Mouse (Mus musculus): ENCODE measurements around the gene Thumpd1. TPM values are rescaled to one million over a fixed set of nuclear protein-coding genes. Genes with fewer than 3 reads are reported as not detected.

Thumpd1 gene
- 53.8 and 56.4 TPM in 2 replicates for polyA plus RNA-seq (2015; fragmentation: Nextera tagmentation; extraction: Ambion mirVana)

DNA sequence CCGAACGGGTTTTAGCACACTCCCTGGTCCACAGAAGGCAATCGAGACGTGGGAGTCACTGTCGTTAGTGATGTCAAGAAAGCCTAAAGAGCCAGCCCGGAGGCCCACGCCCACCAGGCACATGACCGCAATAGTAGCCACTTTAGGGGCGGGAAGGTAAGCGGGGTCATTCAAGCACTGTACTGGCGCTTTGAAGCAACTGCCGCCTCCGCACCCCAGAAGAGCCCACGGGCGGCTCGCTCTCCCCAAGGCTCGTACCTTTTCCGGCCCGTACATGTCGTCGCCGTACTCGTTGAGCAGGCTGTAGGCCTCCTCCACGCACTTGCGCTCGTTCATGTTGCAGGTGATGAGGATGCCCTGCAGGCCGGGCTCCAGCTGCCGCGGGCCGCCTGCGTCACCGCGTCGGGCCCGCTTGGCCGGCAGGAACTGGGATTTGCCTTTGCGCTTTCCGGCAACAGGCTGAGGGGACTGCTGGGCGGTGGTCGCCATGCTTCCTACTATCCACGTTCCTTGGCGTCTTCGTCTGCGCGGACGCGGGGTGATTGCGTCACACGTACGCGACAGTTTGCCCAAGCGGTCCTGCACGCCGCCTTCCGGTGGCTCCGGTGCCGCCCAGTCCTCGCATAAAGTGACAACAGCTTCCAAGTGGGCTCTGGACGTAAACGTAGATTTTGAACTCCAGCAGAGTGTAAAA lies at the start of gene Thumpd1:
Gene Thumpd1, minus strand, starts transcription at position 546 of the 694 bp plus-strand sequence.
- H3K9me3 ChIP-seq (ENCODE audit: control insufficient read depth, low read length): no peaks in the 10 kb centered on the region
- H3K4me1 ChIP-seq (ENCODE audit: control insufficient read depth, insufficient read depth, low read length): peaks cover 5% of the 10 kb centered on the region; the same call in 1 of the 2 replicates
- peak within 1 kb of the TSS; percentile 68 for H3K27ac ChIP-seq (ENCODE audit: low read length)
- H3K36me3 ChIP-seq (ENCODE audit: control insufficient read depth, insufficient read depth, low read length): peaks cover 12% of the 10 kb centered on the region
- H3K9ac ChIP-seq (ENCODE audit: low read depth, low read length): peak within 1 kb of the TSS; percentile 87
- no peaks in the 10 kb centered on the region for H3K27me3 ChIP-seq (replicated peaks; ENCODE audit: control insufficient read depth, insufficient read depth, low read length)
- H3K4me2 ChIP-seq (ENCODE audit: low read depth, low read length): peak within 1 kb of the TSS; percentile 85
- peak; percentile 96 for ATAC-seq
- under 1% methylated on average over 60 of the region's 60 CpGs for WGBS
- H3K4me3 ChIP-seq (ENCODE audit: low read length): peak within 1 kb of the TSS; percentile 95

DNA sequence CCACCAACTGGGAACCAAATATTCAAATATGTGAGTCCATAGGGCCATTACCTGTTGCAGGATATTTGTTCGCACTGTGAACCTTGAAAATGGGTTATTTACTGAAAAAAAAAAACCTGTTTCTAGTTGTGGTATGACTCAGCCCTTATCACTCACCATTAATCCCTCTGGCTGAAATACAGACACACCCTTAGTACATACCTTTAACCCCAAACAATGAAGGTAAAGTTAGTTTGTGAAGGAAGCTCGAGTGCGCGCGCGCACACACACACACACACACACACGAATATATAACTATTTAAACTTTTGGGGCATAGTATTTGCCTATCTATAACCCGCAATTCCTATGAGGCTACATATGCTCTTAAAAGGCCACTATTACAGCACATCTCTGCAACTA lies 49.3 kb upstream of the Thumpd1 start:
- Histone ChIP-seq H3K4me3 (ENCODE audit: low read length) (no peak overlapping the region), H3K27ac (ENCODE audit: low read length) (peak overlapping the region; percentile 65; the same call in 1 of the 2 replicates), H3K36me3 (ENCODE audit: control insufficient read depth, insufficient read depth, low read length) (no peaks in the 10 kb centered on the region), H3K4me1 (ENCODE audit: control insufficient read depth, insufficient read depth, low read length) (0 out of 2 replicates have a peak, but pooled peaks cover 4% of the 10 kb centered on the region), H3K27me3 (replicated peaks; ENCODE audit: control insufficient read depth, insufficient read depth, low read length) (no peaks in the 10 kb centered on the region), H3K9ac (ENCODE audit: low read depth, low read length) (no peak overlapping the region), H3K9me3 (ENCODE audit: control insufficient read depth, low read length) (no peaks in the 10 kb centered on the region), H3K4me2 (ENCODE audit: low read depth, low read length) (no peak overlapping the region)
- peak; percentile 84 for ATAC-seq
- 62% methylated on average over 8 of the region's 8 CpGs for WGBS

DNA sequence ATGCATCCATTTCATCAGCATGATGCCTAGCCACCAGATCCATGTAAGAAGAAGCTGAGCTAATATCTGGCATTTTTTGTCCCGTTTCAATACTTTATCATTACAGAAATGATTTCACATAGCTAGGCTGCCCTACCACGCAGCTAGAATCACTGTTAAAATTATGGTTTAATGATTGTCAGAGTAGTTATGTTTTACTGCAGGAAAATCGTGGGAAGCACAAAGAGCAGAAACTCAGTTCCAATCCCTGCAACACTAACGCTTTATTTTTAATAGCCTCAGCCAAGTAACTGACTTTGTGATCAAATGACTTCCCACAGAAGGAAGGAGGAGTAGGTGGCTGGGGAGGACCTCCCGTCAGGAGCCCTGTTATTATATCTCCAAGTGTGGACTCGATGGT lies 46.4 kb upstream of the Thumpd1 start:
- 58% methylated on average over 6 of the region's 6 CpGs for WGBS

DNA sequence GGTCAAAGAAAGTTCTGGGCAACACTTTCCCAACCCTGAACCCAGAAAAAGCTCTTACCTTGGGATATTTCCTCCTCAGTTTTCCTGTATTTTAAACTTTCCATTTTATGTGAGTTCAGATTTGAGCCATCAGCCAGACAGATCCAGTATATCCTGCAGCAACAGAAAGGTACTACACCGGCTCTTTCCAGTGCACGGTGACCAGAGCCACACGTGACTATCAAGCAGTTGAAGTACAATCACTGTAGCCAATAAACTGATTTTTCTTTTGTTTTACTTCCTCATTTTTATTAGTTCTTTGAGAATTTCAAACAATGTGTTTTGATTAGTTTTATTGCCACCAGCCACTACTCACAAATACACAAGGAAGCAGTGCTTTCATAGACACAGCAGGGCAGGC lies 43.8 kb upstream of the Thumpd1 start:
- Histone ChIP-seq H3K4me3 (ENCODE audit: low read length) (no peak overlapping the region), H3K4me1 (ENCODE audit: control insufficient read depth, insufficient read depth, low read length) (peaks cover 9% of the 10 kb centered on the region; the same call in 1 of the 2 replicates), H3K27ac (ENCODE audit: low read length) (peak overlapping the region; percentile 46), H3K36me3 (ENCODE audit: control insufficient read depth, insufficient read depth, low read length) (no peaks in the 10 kb centered on the region), H3K9ac (ENCODE audit: low read depth, low read length) (no peak overlapping the region), H3K27me3 (replicated peaks; ENCODE audit: control insufficient read depth, insufficient read depth, low read length) (no peaks in the 10 kb centered on the region), H3K4me2 (ENCODE audit: low read depth, low read length) (no peak overlapping the region), H3K9me3 (ENCODE audit: control insufficient read depth, low read length) (no peaks in the 10 kb centered on the region)
- 73% methylated on average over 3 of the region's 3 CpGs for WGBS
- ATAC-seq: peak; percentile 80

More for the DNA sequence above, 46.4 kb upstream of the Thumpd1 start:
- Histone ChIP-seq H3K27me3 (replicated peaks; ENCODE audit: control insufficient read depth, insufficient read depth, low read length) (no peaks in the 10 kb centered on the region), H3K4me3 (ENCODE audit: low read length) (no peak overlapping the region), H3K9me3 (ENCODE audit: control insufficient read depth, low read length) (no peaks in the 10 kb centered on the region), H3K36me3 (ENCODE audit: control insufficient read depth, insufficient read depth, low read length) (no peaks in the 10 kb centered on the region), H3K27ac (ENCODE audit: low read length) (peak overlapping the region; percentile 60), H3K4me2 (ENCODE audit: low read depth, low read length) (peak overlapping the region; percentile 11; the same call in 1 of the 2 replicates), H3K4me1 (ENCODE audit: control insufficient read depth, insufficient read depth, low read length) (0 out of 2 replicates have a peak, but pooled peaks cover 4% of the 10 kb centered on the region), H3K9ac (ENCODE audit: low read depth, low read length) (no peak overlapping the region)
- ATAC-seq: peak; percentile 36

DNA sequence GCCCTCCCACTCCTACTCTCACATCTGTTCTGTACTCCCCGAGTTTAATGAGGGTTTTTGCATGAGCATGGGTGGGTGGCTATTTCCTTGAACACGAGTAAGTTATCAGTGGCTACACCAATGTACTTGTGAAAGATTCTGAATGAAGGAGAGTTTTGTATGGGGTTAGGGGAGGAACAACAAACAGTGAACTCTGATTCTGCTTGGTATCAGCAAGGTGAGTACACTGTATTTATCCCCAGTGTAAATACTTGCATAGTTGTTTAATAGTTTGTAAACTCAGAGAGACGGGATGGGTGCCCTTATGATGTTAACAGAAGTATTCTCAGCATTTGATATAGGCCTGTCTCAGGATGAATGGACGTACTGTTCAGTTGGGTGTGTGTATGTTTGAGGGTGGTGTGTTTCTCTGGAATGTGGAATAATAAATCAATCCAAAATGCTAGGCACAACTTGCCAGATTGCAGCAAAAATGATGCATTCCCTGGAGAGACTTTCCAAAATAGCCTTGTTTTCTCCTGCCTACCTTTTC lies 41.6 kb upstream of the Thumpd1 start:
- H3K4me3 ChIP-seq (ENCODE audit: low read length): no peak overlapping the region
- H3K27me3 ChIP-seq (replicated peaks; ENCODE audit: control insufficient read depth, insufficient read depth, low read length): no peaks in the 10 kb centered on the region
- no peak overlapping the region for H3K27ac ChIP-seq (ENCODE audit: low read length)
- no peak for ATAC-seq
- H3K9ac ChIP-seq (ENCODE audit: low read depth, low read length): no peak overlapping the region
- H3K4me1 ChIP-seq (ENCODE audit: control insufficient read depth, insufficient read depth, low read length): peaks cover 9% of the 10 kb centered on the region; the same call in 1 of the 2 replicates
- WGBS: 30% methylated on average over 4 of the region's 4 CpGs
- H3K4me2 ChIP-seq (ENCODE audit: low read depth, low read length): no peak overlapping the region
- no peaks in the 10 kb centered on the region for H3K9me3 ChIP-seq (ENCODE audit: control insufficient read depth, low read length)
- H3K36me3 ChIP-seq (ENCODE audit: control insufficient read depth, insufficient read depth, low read length): no peaks in the 10 kb centered on the region

DNA sequence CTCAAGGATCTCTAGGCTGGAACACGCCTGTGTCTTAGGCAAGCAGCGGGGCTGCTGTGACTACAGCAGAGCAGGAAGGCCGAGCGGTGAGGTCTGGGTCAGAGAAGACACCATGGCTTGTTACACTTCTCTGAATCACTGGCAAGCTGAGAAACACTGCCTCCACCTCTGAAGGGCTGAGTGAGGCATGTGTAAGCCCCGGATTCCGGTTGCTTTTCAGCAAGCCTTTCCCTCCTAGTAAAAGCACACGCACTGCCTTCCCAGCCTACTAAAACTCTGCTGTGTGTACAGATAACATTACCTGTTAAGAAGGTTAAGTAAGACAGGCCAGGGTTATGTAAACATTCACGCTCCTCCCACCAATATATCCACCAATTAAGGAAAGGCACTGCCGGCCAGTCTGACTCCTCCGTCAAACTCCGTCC lies 39.9 kb upstream of the Thumpd1 start, which contains the start of gene Acsm3:
Gene Acsm3, plus strand, starts transcription at position 397 of the 425 bp plus-strand sequence.
- no peaks in the 10 kb centered on the region for H3K27me3 ChIP-seq (replicated peaks; ENCODE audit: control insufficient read depth, insufficient read depth, low read length)
- H3K9me3 ChIP-seq (ENCODE audit: control insufficient read depth, low read length): no peaks in the 10 kb centered on the region
- peak within 1 kb of the TSS; percentile 49 for H3K9ac ChIP-seq (ENCODE audit: low read depth, low read length)
- peak within 1 kb of the TSS; percentile 19 for H3K4me3 ChIP-seq (ENCODE audit: low read length)
- peaks cover 5% of the 10 kb centered on the region; the same call in 1 of the 2 replicates for H3K4me1 ChIP-seq (ENCODE audit: control insufficient read depth, insufficient read depth, low read length)
- H3K36me3 ChIP-seq (ENCODE audit: control insufficient read depth, insufficient read depth, low read length): no peaks in the 10 kb centered on the region
- peak within 1 kb of the TSS; percentile 54 for H3K27ac ChIP-seq (ENCODE audit: low read length)
- ATAC-seq: peak; percentile 90
- H3K4me2 ChIP-seq (ENCODE audit: low read depth, low read length): peak within 1 kb of the TSS; percentile 44
- WGBS: 33% methylated on average over 11 of the region's 11 CpGs

DNA sequence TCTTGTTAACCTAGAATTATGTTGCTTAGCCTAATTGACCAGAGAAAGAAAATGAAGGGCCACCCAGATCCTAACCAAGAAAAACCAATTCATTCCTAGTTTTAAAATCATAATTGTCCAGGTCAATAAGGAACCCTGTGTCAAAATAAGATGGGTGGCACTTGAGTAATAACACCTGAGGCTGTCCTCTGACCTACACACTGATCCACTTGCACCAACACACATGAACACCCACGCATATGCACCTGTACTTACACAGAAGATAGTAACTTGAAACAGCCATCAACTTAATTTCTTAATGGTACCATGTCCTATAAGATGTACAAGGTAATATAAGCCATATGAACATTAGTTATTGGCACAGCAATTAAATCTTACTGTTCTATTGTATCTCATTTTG lies 33.1 kb upstream of the Thumpd1 start:
- no peaks in the 10 kb centered on the region for H3K4me1 ChIP-seq (ENCODE audit: control insufficient read depth, insufficient read depth, low read length)
- 80% methylated on average over 1 of the region's 1 CpGs for WGBS
- H3K9ac ChIP-seq (ENCODE audit: low read depth, low read length): no peak overlapping the region
- H3K4me3 ChIP-seq (ENCODE audit: low read length): no peak overlapping the region
- no peak overlapping the region for H3K27ac ChIP-seq (ENCODE audit: low read length)
- H3K36me3 ChIP-seq (ENCODE audit: control insufficient read depth, insufficient read depth, low read length): no peaks in the 10 kb centered on the region
- no peaks in the 10 kb centered on the region for H3K9me3 ChIP-seq (ENCODE audit: control insufficient read depth, low read length)
- ATAC-seq: no peak
- no peak overlapping the region for H3K4me2 ChIP-seq (ENCODE audit: low read depth, low read length)
- no peaks in the 10 kb centered on the region for H3K27me3 ChIP-seq (replicated peaks; ENCODE audit: control insufficient read depth, insufficient read depth, low read length)

DNA sequence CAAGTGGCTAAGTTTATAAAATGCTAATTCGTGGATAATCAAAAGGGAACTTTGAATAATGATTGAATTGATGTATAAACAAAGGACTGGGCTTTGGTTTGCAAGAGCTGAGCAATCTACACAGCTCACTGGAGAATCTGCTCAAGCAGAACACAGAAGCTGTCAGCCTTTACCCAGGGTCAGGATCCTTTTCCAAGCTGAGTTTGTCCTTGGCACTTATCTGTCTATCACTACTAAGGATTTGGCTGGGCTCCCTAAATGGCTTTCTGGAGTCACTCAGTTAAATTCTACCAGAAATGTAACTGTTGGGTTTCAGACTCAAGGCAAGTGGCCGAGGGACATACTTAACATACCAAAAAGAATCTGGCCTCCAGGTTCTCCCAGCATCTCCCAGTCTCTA lies 29.3 kb upstream of the Thumpd1 start:
- ATAC-seq: no peak
- no peaks in the 10 kb centered on the region for H3K4me1 ChIP-seq (ENCODE audit: control insufficient read depth, insufficient read depth, low read length)
- no peak overlapping the region for H3K27ac ChIP-seq (ENCODE audit: low read length)
- H3K9me3 ChIP-seq (ENCODE audit: control insufficient read depth, low read length): no peaks in the 10 kb centered on the region
- H3K4me2 ChIP-seq (ENCODE audit: low read depth, low read length): no peak overlapping the region
- H3K4me3 ChIP-seq (ENCODE audit: low read length): no peak overlapping the region
- H3K27me3 ChIP-seq (replicated peaks; ENCODE audit: control insufficient read depth, insufficient read depth, low read length): no peaks in the 10 kb centered on the region
- no peak overlapping the region for H3K9ac ChIP-seq (ENCODE audit: low read depth, low read length)
- 61% methylated on average over 2 of the region's 2 CpGs for WGBS
- no peaks in the 10 kb centered on the region for H3K36me3 ChIP-seq (ENCODE audit: control insufficient read depth, insufficient read depth, low read length)

DNA sequence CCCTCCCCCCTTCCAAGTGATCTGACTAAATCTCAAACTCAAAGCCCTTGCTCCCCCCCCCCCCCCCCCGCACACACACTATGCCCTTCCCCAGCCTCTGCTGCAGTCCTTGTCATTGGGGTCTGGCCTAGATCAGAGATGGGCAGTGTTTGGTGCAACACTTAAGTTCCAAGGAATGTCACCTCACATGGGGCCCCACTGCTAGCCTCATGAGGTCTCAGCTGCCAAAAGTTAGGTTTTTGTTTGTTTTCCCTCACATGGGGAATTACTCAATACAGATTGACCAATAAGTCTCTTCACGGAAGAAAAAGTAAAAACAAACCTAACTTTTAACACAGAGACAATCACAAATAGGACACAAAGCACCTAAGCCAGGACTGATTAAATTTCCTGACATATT lies 28.2 kb upstream of the Thumpd1 start:
- WGBS: 61% methylated on average over 1 of the region's 2 CpGs
- Histone ChIP-seq H3K4me3 (ENCODE audit: low read length) (no peak overlapping the region), H3K27ac (ENCODE audit: low read length) (no peak overlapping the region), H3K4me2 (ENCODE audit: low read depth, low read length) (no peak overlapping the region), H3K9ac (ENCODE audit: low read depth, low read length) (no peak overlapping the region), H3K27me3 (replicated peaks; ENCODE audit: control insufficient read depth, insufficient read depth, low read length) (no peaks in the 10 kb centered on the region), H3K4me1 (ENCODE audit: control insufficient read depth, insufficient read depth, low read length) (peaks cover 5% of the 10 kb centered on the region; the same call in 1 of the 2 replicates), H3K36me3 (ENCODE audit: control insufficient read depth, insufficient read depth, low read length) (no peaks in the 10 kb centered on the region), H3K9me3 (ENCODE audit: control insufficient read depth, low read length) (no peaks in the 10 kb centered on the region)
- ATAC-seq: no peak

Measured in intestine, embryonic 16.5 days (tissue).